Mouse (Mus musculus): Measurements from ENCODE around the gene Ncoa3. TPM values are rescaled to one million over a fixed set of nuclear protein-coding genes. Genes with fewer than 3 reads are reported as not detected.

Ncoa3 gene
- polyA plus RNA-seq, 1 experiment from 2014 or later = 11.6 TPM

GRCm38 (mm10) chr2:166091599-166091998, 99.2 kb downstream of the Ncoa3 start:
- no peak overlapping the region for H3K9ac ChIP-seq (ENCODE audit: low read depth, low read length)
- no peak overlapping the region for H3K4me3 ChIP-seq (ENCODE audit: low read length)
- no peak for ATAC-seq
- H3K27me3 ChIP-seq (replicated peaks; ENCODE audit: control insufficient read depth, insufficient read depth, low read length) = no peaks in the 10 kb centered on the region
- peaks cover 3% of the 10 kb centered on the region; the same call in 1 of the 2 replicates for H3K4me1 ChIP-seq (ENCODE audit: control insufficient read depth, insufficient read depth, low read depth, low read length)
- H3K4me2 ChIP-seq (ENCODE audit: low read length) = no peak overlapping the region
- H3K9me3 ChIP-seq (ENCODE audit: control insufficient read depth, low read length) = no peaks in the 10 kb centered on the region
- no peak overlapping the region for H3K27ac ChIP-seq (ENCODE audit: low read depth, low read length)
- H3K36me3 ChIP-seq (ENCODE audit: control insufficient read depth, insufficient read depth, low read length) = peaks cover 2% of the 10 kb centered on the region; the same call in 1 of the 2 replicates

GRCm38 (mm10) chr2:166092412-166092811, 100.0 kb downstream of the Ncoa3 start:
- Histone ChIP-seq H3K27me3 (replicated peaks; ENCODE audit: control insufficient read depth, insufficient read depth, low read length) (no peaks in the 10 kb centered on the region), H3K4me3 (ENCODE audit: low read length) (no peak overlapping the region), H3K27ac (ENCODE audit: low read depth, low read length) (no peak overlapping the region), H3K9ac (ENCODE audit: low read depth, low read length) (no peak overlapping the region), H3K36me3 (ENCODE audit: control insufficient read depth, insufficient read depth, low read length) (0 out of 2 replicates have a peak, but pooled peaks cover 2% of the 10 kb centered on the region), H3K4me2 (ENCODE audit: low read length) (no peak overlapping the region), H3K9me3 (ENCODE audit: control insufficient read depth, low read length) (no peaks in the 10 kb centered on the region), H3K4me1 (ENCODE audit: control insufficient read depth, insufficient read depth, low read depth, low read length) (peaks cover 3% of the 10 kb centered on the region; the same call in 1 of the 2 replicates)
- ATAC-seq = no peak
- 95% methylated on average over 6 of the region's 6 CpGs for WGBS

- 83% methylated on average over 6 of the region's 6 CpGs for WGBS
- Histone ChIP-seq H3K36me3 (ENCODE audit: control insufficient read depth, insufficient read depth, low read length) (no peaks in the 10 kb centered on the region), H3K4me2 (ENCODE audit: low read length) (no peak overlapping the region), H3K4me1 (ENCODE audit: control insufficient read depth, insufficient read depth, low read depth, low read length) (peaks cover 18% of the 10 kb centered on the region), H3K9ac (ENCODE audit: low read depth, low read length) (no peak overlapping the region), H3K4me3 (ENCODE audit: low read length) (no peak overlapping the region), H3K27ac (ENCODE audit: low read depth, low read length) (no peak overlapping the region), H3K9me3 (ENCODE audit: control insufficient read depth, low read length) (no peaks in the 10 kb centered on the region), H3K27me3 (replicated peaks; ENCODE audit: control insufficient read depth, insufficient read depth, low read length) (no peaks in the 10 kb centered on the region)
- ATAC-seq = no peak
These were observed 103.9 kb downstream of the Ncoa3 start for GRCm38 (mm10) chr2:166096300-166096699.

- 95% methylated on average over 1 of the region's 1 CpGs for WGBS
- Histone ChIP-seq H3K36me3 (ENCODE audit: control insufficient read depth, insufficient read depth, low read length) (no peaks in the 10 kb centered on the region), H3K4me3 (ENCODE audit: low read length) (no peak overlapping the region), H3K27ac (ENCODE audit: low read depth, low read length) (no peak overlapping the region), H3K4me1 (ENCODE audit: control insufficient read depth, insufficient read depth, low read depth, low read length) (peaks cover 18% of the 10 kb centered on the region), H3K9ac (ENCODE audit: low read depth, low read length) (no peak overlapping the region), H3K4me2 (ENCODE audit: low read length) (no peak overlapping the region), H3K9me3 (ENCODE audit: control insufficient read depth, low read length) (no peaks in the 10 kb centered on the region), H3K27me3 (replicated peaks; ENCODE audit: control insufficient read depth, insufficient read depth, low read length) (no peaks in the 10 kb centered on the region)
- ATAC-seq = no peak
These were observed 104.4 kb downstream of the Ncoa3 start for GRCm38 (mm10) chr2:166096834-166097233.

- H3K36me3 ChIP-seq (ENCODE audit: control insufficient read depth, insufficient read depth, low read length) = no peaks in the 10 kb centered on the region
- peaks cover 18% of the 10 kb centered on the region for H3K4me1 ChIP-seq (ENCODE audit: control insufficient read depth, insufficient read depth, low read depth, low read length)
- H3K9me3 ChIP-seq (ENCODE audit: control insufficient read depth, low read length) = no peaks in the 10 kb centered on the region
- ATAC-seq = no peak
- H3K27me3 ChIP-seq (replicated peaks; ENCODE audit: control insufficient read depth, insufficient read depth, low read length) = no peaks in the 10 kb centered on the region
- no peak overlapping the region for H3K27ac ChIP-seq (ENCODE audit: low read depth, low read length)
- H3K4me2 ChIP-seq (ENCODE audit: low read length) = no peak overlapping the region
- WGBS = 71% methylated on average over 18 of the region's 18 CpGs
- H3K4me3 ChIP-seq (ENCODE audit: low read length) = no peak overlapping the region
- peak overlapping the region; percentile 30; the same call in 1 of the 2 replicates for H3K9ac ChIP-seq (ENCODE audit: low read depth, low read length)
These were observed 105.2 kb downstream of the Ncoa3 start for GRCm38 (mm10) chr2:166097443-166098291.

- H3K4me3 ChIP-seq (ENCODE audit: low read length) = no peak overlapping the region
- H3K4me2 ChIP-seq (ENCODE audit: low read length) = no peak overlapping the region
- no peak for ATAC-seq
- peaks cover 18% of the 10 kb centered on the region for H3K4me1 ChIP-seq (ENCODE audit: control insufficient read depth, insufficient read depth, low read depth, low read length)
- no peaks in the 10 kb centered on the region for H3K27me3 ChIP-seq (replicated peaks; ENCODE audit: control insufficient read depth, insufficient read depth, low read length)
- peak overlapping the region; percentile 30; the same call in 1 of the 2 replicates for H3K9ac ChIP-seq (ENCODE audit: low read depth, low read length)
- H3K27ac ChIP-seq (ENCODE audit: low read depth, low read length) = 0 out of 2 replicates have a peak overlapping the region, but pooled peaks have one; percentile 18
- WGBS = 70% methylated on average over 15 of the region's 15 CpGs
- H3K36me3 ChIP-seq (ENCODE audit: control insufficient read depth, insufficient read depth, low read length) = no peaks in the 10 kb centered on the region
- H3K9me3 ChIP-seq (ENCODE audit: control insufficient read depth, low read length) = no peaks in the 10 kb centered on the region
These were observed 106.0 kb downstream of the Ncoa3 start for GRCm38 (mm10) chr2:166098292-166098933.

GRCm38 (mm10) chr2:166100309-166101262, 108.2 kb downstream of the Ncoa3 start:
- H3K4me2 ChIP-seq (ENCODE audit: low read length) = no peak overlapping the region
- no peaks in the 10 kb centered on the region for H3K9me3 ChIP-seq (ENCODE audit: control insufficient read depth, low read length)
- no peaks in the 10 kb centered on the region for H3K36me3 ChIP-seq (ENCODE audit: control insufficient read depth, insufficient read depth, low read length)
- peak overlapping the region; percentile 43 for H3K9ac ChIP-seq (ENCODE audit: low read depth, low read length)
- H3K27ac ChIP-seq (ENCODE audit: low read depth, low read length) = peak overlapping the region; percentile 39
- 44% methylated on average over 21 of the region's 21 CpGs for WGBS
- H3K27me3 ChIP-seq (replicated peaks; ENCODE audit: control insufficient read depth, insufficient read depth, low read length) = no peaks in the 10 kb centered on the region
- ATAC-seq = no peak
- peaks cover 18% of the 10 kb centered on the region for H3K4me1 ChIP-seq (ENCODE audit: control insufficient read depth, insufficient read depth, low read depth, low read length)
- H3K4me3 ChIP-seq (ENCODE audit: low read length) = no peak overlapping the region

GRCm38 (mm10) chr2:166102893-166103292, 110.5 kb downstream of the Ncoa3 start:
- no peak overlapping the region for H3K27ac ChIP-seq (ENCODE audit: low read depth, low read length)
- peaks cover 26% of the 10 kb centered on the region for H3K4me1 ChIP-seq (ENCODE audit: control insufficient read depth, insufficient read depth, low read depth, low read length)

More at GRCm38 (mm10) chr2:166102893-166103292, 110.5 kb downstream of the Ncoa3 start:
- Histone ChIP-seq H3K9me3 (ENCODE audit: control insufficient read depth, low read length) (no peaks in the 10 kb centered on the region), H3K27me3 (replicated peaks; ENCODE audit: control insufficient read depth, insufficient read depth, low read length) (no peaks in the 10 kb centered on the region; the same call in 1 of the 2 replicates), H3K36me3 (ENCODE audit: control insufficient read depth, insufficient read depth, low read length) (no peaks in the 10 kb centered on the region), H3K9ac (ENCODE audit: low read depth, low read length) (no peak overlapping the region), H3K4me2 (ENCODE audit: low read length) (no peak overlapping the region), H3K4me3 (ENCODE audit: low read length) (no peak overlapping the region)
- ATAC-seq = no peak
- WGBS = 49% methylated on average over 7 of the region's 7 CpGs
